Mouse (Mus musculus): Measurements from ENCODE around the gene Tpmt.

DNA sequence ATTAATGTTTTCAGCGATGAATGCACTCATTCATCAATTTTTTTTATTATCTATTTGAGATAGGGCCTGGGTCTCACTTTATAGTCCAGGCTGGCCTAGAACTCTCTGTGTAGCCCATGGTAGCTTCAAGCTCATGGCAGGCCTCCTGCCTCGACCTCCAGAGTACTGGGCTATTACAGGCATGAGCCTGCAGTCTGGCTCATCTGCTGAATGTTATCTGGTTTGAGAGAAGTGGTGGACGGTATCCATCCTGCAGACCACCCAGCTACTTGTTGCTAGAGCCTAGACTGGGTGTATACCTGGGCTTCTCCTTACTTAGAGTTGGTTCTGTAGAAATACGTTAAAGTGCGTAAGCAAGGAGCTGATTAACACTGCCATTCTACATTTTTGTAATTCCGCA is 22.5 kb upstream of the Tpmt start:
- TF ChIP-seq CTCF (IDR thresholded peaks at IDR 0.05; ENCODE audit: borderline replicate concordance, insufficient read depth, low read length) (no peak), POLR2A (IDR thresholded peaks at IDR 0.05; ENCODE audit: low read depth, low read length) (no peak)
